Mouse (Mus musculus) adrenal gland, postnatal 10 days (tissue): ENCODE measurements around the gene Sox5. TPM values are rescaled to one million over a fixed set of nuclear protein-coding genes. Genes with fewer than 3 reads are reported as not detected.

Experiments used
- DNase-seq: peaks from one replicate; pipeline ENCODE4 v3.0.0; 2021; ENCODE audit warnings: mixed read lengths
- total RNA-seq, 2 experiments: library from RNA; stranded (reverse); gene quantifications; 2 replicates each; pipeline ENCODE4 v1.2.3; 2021

Sox5 gene
- total RNA-seq, 2 experiments from 2014 or later, result 11.9 to 20.4 TPM

DNA sequence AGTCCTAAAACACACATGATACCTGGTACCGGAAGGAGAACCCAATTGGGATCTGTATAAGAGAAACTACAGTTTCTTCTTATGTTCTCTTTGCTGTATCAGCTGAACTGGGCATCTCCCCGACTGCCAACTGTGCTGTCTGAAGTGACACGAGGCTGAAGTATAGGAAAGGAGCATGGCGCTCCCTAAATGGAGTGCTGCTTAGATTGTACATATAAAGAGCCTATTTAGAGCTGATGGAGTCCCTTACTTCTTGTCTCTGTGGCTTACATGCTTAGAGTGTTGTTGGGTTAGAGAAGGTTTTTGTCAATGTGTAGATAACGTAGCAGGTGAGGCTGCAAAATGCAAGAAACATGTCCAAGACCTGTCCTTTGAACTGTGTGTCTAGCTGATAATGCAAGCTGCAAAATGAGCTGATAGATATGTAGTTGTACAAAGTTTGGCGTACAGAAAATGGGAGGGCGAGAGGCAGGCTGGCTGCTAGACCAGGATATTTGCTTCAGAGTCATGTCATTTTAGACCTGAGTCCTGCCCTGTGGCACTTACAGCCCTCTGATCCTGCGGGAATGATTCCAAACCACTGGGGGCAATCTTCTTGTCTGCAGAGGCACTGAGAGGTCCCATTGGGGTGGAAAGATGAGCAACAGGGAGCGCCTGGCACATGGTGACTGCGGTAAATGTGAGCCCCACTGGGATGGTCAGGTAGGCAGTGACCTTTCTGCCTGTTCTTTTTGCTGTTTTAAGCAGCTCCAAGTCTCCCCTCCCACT, 937.7 kb downstream of the Sox5 start:
- DNase-seq, result no peak

- no peak for DNase-seq
Observed at GRCm38 (mm10) chr6:143841954-143842353, 939.8 kb downstream of the Sox5 start.

- no peak for DNase-seq
Observed at GRCm38 (mm10) chr6:143841109-143841638, 940.6 kb downstream of the Sox5 start.

DNA sequence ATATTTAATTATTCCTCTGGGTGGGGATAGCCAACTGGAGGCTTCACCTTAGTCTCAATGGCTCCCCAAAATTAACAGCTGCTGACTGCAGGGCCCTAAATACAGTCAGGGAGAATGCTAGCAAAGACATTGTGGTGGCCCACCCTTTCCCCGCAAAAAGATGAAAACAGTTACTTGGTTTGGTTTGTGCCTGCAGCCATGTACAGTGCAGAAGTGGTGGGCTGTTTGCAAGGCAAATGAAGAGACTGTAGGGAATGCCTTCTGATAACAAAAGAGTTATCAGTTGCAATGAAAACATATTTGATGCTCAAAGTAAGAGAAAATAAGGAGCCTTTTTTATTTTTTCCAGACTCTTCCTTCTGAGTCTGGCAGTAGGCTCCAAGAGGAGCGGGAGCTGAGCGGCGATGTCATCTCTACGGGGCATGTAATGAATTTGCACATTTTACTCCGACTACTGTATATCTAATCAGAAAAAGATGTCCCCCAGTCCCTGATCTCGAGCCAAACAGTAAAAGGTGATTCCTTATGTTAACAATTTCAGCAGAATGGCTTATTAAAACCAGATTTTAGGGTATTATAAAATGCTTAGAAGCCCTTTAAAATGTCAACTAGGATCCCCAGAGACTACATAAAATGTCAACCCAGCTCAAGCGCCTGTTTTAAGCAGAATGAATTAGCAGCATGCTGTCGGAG, 943.2 kb downstream of the Sox5 start:
- DNase-seq, result no peak

- DNase-seq, result no peak
Observed at GRCm38 (mm10) chr6:143835331-143835730, 946.4 kb downstream of the Sox5 start.

DNA sequence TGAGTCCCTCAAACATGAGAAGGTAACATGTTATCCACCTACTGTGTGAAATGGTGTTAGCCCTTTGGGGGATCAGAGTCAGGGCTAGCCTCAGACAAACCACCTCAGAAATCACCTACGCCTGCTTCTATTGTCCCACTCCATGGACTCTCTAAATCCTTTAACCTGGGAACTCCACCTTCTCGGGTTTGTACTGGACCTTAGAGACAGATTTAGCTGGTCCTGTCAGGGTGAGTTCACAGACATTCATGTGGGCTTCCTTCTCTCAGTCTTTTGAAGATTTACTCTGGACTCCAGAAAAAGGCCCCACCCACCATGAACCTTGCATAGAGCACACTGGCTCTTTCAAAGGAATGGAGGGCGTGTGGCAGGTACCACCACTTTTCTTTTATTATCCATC, 947.8 kb downstream of the Sox5 start:
- no peak for DNase-seq

GRCm38 (mm10) chr6:143833182-143833558, 948.6 kb downstream of the Sox5 start:
- no peak for DNase-seq

DNA sequence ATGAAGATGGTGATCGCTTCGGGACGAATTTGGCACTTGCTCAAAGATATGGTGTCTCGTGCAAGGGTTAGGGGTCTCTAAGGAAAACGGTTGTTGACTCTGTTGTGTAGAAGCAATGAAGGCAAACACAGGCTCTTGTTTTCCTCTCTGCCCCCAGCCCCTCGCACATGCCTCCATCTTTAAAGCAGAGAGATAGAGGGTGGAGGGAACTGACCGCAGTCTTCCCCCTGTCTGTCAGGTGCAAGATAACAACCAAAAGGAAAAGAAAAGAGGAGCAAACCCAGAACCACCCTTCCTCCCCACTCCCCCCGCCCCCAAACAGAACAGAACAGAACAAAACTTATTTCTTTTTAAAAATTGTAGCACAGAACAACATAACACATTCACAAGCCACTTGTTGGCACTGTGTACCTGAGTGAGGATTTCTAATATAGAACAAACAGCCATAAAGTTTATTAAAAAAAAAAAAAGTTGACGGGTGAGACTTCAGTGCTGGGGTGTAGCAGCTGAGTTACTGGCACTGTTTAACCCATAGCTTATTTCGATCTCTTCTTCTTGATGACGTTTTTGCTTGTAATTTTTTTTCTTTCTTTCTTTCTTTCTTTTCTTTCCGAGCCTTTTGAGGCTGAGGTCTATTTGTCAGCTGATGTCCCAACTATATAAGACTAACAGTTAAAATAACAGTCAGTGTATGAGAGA, 949.1 kb downstream of the Sox5 start:
- no peak for DNase-seq

- DNase-seq, result no peak
Observed at GRCm38 (mm10) chr6:143831246-143831645, 950.5 kb downstream of the Sox5 start.

DNA sequence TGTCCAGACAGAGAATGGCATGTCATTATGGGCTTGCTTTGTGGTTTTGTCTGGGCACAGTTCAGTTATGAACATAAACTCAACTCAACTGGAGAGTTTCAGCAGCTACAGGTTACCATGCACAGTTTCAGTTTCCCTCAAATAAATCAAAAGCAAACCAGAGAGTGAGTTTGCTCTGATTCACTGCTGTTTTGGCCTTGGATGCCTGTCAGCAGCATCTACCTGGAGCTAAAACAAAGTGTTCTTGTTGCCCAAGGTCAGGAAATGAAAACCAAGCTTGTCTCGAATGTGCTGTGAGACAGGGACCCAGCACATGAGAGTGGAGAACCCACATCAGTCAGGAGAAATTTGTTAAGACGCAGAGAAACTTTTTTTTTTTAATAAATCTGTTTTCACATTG, 951.6 kb downstream of the Sox5 start:
- no peak for DNase-seq

DNA sequence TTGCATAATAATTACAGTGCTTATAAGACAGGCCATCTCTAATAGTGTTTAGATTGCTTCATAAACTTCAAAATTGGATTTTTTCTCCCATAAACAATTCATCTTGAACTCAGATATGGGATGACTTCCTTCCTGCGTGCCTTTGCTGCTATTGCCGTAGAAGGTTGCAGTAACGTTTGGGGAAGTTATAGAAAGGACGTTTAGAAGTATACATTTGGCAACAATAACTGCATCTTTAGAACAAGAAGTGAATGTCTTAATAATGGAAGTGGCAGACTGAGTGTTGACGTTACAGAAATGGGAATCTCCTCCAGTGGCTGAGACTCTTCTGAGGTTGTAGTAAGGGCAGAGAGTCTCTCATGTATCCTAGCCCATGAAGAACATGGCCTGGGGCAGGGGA, 955.0 kb downstream of the Sox5 start:
- no peak for DNase-seq

DNA sequence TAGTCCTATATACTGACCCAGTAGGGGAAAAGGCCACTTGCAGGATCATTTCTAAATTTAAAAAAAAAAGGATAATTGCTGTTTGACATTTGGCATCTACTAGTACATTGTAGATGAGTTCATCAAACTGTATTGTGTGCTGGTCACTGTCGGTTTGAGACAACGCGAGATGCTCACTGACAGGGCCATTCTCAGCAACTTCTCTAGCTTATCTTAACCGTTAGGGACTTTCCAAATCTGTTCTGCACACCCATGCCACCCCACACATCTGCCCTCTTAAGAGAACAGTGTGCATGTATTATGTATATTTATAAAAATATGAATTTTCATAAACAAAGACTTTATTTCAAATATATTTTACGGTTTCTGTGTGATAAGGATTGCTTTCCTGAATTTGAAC, 955.8 kb downstream of the Sox5 start:
- no peak for DNase-seq

DNA sequence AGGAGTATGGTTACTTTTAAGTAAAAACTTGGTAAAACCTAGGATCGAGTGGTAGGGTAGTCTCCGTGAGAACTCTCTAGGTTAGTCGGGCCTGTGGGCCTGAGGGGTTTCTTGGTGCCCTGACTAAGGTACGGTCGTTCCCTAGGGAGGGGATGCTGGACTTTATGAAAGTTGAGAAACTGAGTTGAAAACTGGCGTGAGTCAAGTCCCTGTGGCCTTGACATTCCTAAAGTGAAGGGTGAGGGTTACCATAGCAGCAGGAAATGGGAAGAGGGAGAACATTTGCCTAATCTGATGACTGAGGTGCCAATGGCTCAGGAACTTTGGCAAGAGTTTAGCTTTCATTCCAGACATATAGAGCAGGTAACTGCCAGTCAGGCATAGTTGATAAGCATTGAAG, 956.7 kb downstream of the Sox5 start:
- DNase-seq, result no peak

- no peak for DNase-seq
Observed at GRCm38 (mm10) chr6:143788446-143788845, 993.3 kb downstream of the Sox5 start.

DNA sequence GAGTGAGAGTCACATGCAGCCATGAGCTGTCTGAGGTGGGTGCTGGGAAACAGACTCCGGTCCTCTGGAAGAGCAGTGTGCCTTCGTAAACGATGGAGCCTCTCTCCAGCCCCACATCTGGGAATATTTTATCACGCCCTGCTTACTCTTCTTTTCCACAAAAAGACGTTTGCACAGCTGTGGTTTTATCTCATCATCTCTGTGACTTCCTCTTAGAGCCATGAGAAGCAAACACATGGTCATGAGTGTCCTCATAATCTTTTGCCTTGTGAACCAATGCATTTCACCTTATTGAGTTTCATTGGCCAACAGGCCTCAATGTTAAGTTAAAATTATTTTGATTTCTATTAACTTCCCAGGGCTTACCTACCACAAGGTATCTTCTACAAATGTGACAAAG, 994.4 kb downstream of the Sox5 start:
- DNase-seq, result no peak

DNA sequence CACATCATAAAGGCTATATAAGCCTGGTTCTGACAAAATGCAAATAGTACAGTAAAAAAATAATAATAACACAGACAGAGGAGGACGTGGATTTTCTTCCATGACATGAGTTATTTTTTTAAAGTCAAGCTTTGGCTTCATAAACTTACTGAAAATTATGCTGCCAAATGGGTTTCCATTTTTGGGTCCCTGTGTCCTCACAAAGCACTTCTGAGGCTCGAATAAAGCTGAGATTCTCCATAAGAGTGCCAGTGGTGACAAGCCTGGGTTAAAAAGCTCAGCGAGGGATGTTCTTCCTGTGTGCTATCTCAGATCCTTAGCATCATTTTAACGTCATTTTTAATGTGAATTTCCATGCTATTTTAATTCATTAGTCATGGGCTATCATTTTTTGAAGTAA, 996.1 kb downstream of the Sox5 start:
- DNase-seq, result no peak
